10 mouse cellular contexts compared by ENCODE assay signal in genomic region chr9:73159265-73159664, GRCm38 (mm10). TPM values are rescaled to one million over a fixed set of nuclear protein-coding genes. Genes with fewer than 3 reads are reported as not detected.
DNase-seq lines count a peak whose midpoint lies in the region; ATAC-seq and TF ChIP-seq lines count a peak whose summit lies in the region.
"Had no signal": no experiment of that assay in that cellular context is flagged by ENCODE, and none has a peak within 500 bp of the region (broad histone marks: within the 10 kb centered on the region; RNA-seq: fewer than 3 reads in every experiment).

No protein-coding gene starts in this region.

- intact Hi-C loops in left cerebral cortex, adult 2 months (cut with DNase I), result loop anchor here (1.0 kb wide), 1 partner anchor 824 kb away; no protein-coding TSS in a partner anchor
- intact Hi-C loops in left cerebral cortex, postnatal 36 days (cut with DNase I), result loop anchor here (10.0 kb wide), 1 partner anchor 916 kb away; no protein-coding TSS in a partner anchor

- no peaks in the 10 kb centered on the region for H3K9me3 ChIP-seq in ES-E14 (ENCODE audit: control insufficient read depth, insufficient read depth, low read depth, low read length)
- H3K9me3 ChIP-seq: forebrain, embryonic 10.5 days; hindbrain, embryonic 10.5 days had no signal

- no peak overlapping the region for H3K9ac ChIP-seq in ES-E14 (ENCODE audit: insufficient read depth, low read depth, low read length, poor library complexity, severe bottlenecking)

- in situ Hi-C loops in ES-E14 (cut with MboI; ENCODE audit: low sequenced_read_pairs in 2 of 2, unreplicated experiment in 2 of 2), result no loop called here

- peaks cover 0 to 5% of the 10 kb centered on the region in 2 experiments; a peak in 1 of 4 replicates for H3K4me1 ChIP-seq in ES-E14 (ENCODE audit: control insufficient read depth in 2 of 2, insufficient read depth in 2 of 2, low read length in 2 of 2, poor library complexity in 1 of 2)
- H3K4me1 ChIP-seq: forebrain, embryonic 10.5 days; hindbrain, embryonic 10.5 days had no signal

- ATAC-seq in megakaryocyte progenitor cell, adult 5-6 weeks (replicated peaks; ENCODE audit: poor library complexity), result peak; percentile 45; the same call in 1 of the 2 replicates

- peak; percentile 67 for DNase-seq in embryo, embryonic 10 days (ENCODE audit: low spot score)
- no peak for DNase-seq in embryo, embryonic 9.5 days (ENCODE audit: extremely low spot score)
- peak in 1 of 2 experiments; percentile 19 for DNase-seq in left cerebral cortex, adult 2 months (ENCODE audit: extremely low spot score in 1 of 2, low spot score in 2 of 2)
- DNase-seq in left cerebral cortex, postnatal 36 days (ENCODE audit: low spot score in 2 of 2), result no peak
- peak; percentile 21 for DNase-seq in ES-E14 (ENCODE audit: low read depth, low spot score)
- no peak for DNase-seq in urinary bladder, adult 18-20 months (ENCODE audit: low spot score in 2 of 2)
- no peak for DNase-seq in frontal cortex, postnatal 14 days (ENCODE audit: low spot score in 2 of 2)

- H3K36me3 ChIP-seq in ES-E14 (ENCODE audit: control insufficient read depth, insufficient read depth, low read length, poor library complexity, severe bottlenecking), result no peaks in the 10 kb centered on the region
- H3K36me3 ChIP-seq: forebrain, embryonic 10.5 days; hindbrain, embryonic 10.5 days had no signal

- H3K27ac ChIP-seq in left cerebral cortex, adult 2 months, result no peak overlapping the region
- no peak overlapping the region for H3K27ac ChIP-seq in ES-E14 (ENCODE audit: insufficient read depth, low read depth, low read length, poor library complexity, severe bottlenecking)
- H3K27ac ChIP-seq: forebrain, embryonic 10.5 days; hindbrain, embryonic 10.5 days had no signal

- no peak overlapping the region for H3K4me3 ChIP-seq in left cerebral cortex, adult 2 months
- no peak overlapping the region for H3K4me3 ChIP-seq in ES-E14 (ENCODE audit: insufficient read depth in 1 of 2, low read depth in 1 of 2, low read length in 2 of 2, poor library complexity in 1 of 2, severe bottlenecking in 1 of 2)
- H3K4me3 ChIP-seq: forebrain, embryonic 10.5 days; hindbrain, embryonic 10.5 days had no signal

- TF ChIP-seq CTCF in left cerebral cortex, adult 2 months (IDR thresholded peaks at IDR 0.05), result peak; percentile 54

TF ChIP-seq in ES-E14, 5 proteins besides CTCF, POLR2A, EP300 and RAD21:
- 0 out of 2 replicates have a peak, but pooled peaks have one; percentile 28 for TF ChIP-seq ZC3H11A (IDR thresholded peaks at IDR 0.05; ENCODE audit: borderline replicate concordance, low read depth, low read length)
- TF ChIP-seq MAFK (IDR thresholded peaks at IDR 0.05; ENCODE audit: insufficient read depth, low read depth, low read length), result no peak
- TF ChIP-seq ZNF384 (IDR thresholded peaks at IDR 0.05; ENCODE audit: low read depth, low read length), result no peak
- no peak for TF ChIP-seq HCFC1 (IDR thresholded peaks at IDR 0.05; ENCODE audit: borderline replicate concordance, insufficient read depth, low read length)
TF ChIP-seq in ES-E14: peak in this region for 1.

RNA-seq across cellular contexts. Expression of gene Rsl24d1, which starts 46.0 kb away (rescaled TPM):
- 10 to 100 TPM; 53.9 to 54.2 TPM for total RNA-seq in left cerebral cortex, adult 2 months (2021)
- 10 to 100 TPM; 56.2 to 56.8 TPM for total RNA-seq in left cerebral cortex, postnatal 36 days (2021)
- total RNA-seq in ES-E14 (2012; rRNA removed), result 115 and 147 TPM in 2 replicates
- total RNA-seq in megakaryocyte progenitor cell, adult 5-6 weeks (2015), result 137 and 140 TPM in 2 replicates
- 232 and 254 TPM in 2 replicates for total RNA-seq in megakaryocyte progenitor cell, adult 5-6 weeks (2017)

RNA-seq across cellular contexts. Expression of gene Gm20509, which starts 57.0 kb away (rescaled TPM):
- total RNA-seq in left cerebral cortex, adult 2 months (2021), result not detected
- not detected for total RNA-seq in left cerebral cortex, postnatal 36 days (2021)
- not detected in 2 replicates for total RNA-seq in ES-E14 (2012; rRNA removed)
- not detected in 2 replicates for total RNA-seq in megakaryocyte progenitor cell, adult 5-6 weeks (2015)
- 0.37 TPM in 1 of 2 replicates, not detected in the other for total RNA-seq in megakaryocyte progenitor cell, adult 5-6 weeks (2017)

RNA-seq across cellular contexts. Expression of gene Khdc3, which starts 57.6 kb away (rescaled TPM):
- 1 to 10 TPM; 2.4 to 2.8 TPM for total RNA-seq in left cerebral cortex, adult 2 months (2021)
- 1 to 10 TPM in 1 of 2 experiments, under 1 TPM in 1; 0.96 to 3.2 TPM for total RNA-seq in left cerebral cortex, postnatal 36 days (2021)
- 19.9 and 48.1 TPM in 2 replicates for total RNA-seq in ES-E14 (2012; rRNA removed)
- 0.44 and 0.78 TPM in 2 replicates for total RNA-seq in megakaryocyte progenitor cell, adult 5-6 weeks (2015)
- 0.20 and 0.92 TPM in 2 replicates for total RNA-seq in megakaryocyte progenitor cell, adult 5-6 weeks (2017)

Comparison
In these comparisons a context has a peak if more than half of its experiments do, and no peak if none do; other contexts are left out.
1. DNase-seq: peak in embryo, embryonic 10 days (single experiment) and ES-E14 (single experiment); none in embryo, embryonic 9.5 days (single experiment), left cerebral cortex, postnatal 36 days (0 of 2), urinary bladder, adult 18-20 months (0 of 2) and frontal cortex, postnatal 14 days (0 of 2).